Mouse (Mus musculus) naive thymus-derived CD4-positive, alpha-beta T cell, adult 2 months (primary cell): ENCODE measurements at regions not wholly inside any gene's neighbourhood (a gene's known extent, or its start where the extent isn't known, plus 50 kb on each side); places are given as distances from the start of the nearest gene placed in this dataset.

Experiments used
- DNase-seq: peaks from one replicate; pipeline ENCODE4 v3.0.0-alpha.2; 2011; ENCODE audit warnings: low read depth

- no peak for DNase-seq
Measured at GRCm38 (mm10) chr7:72938842-72939241, 436.5 kb upstream of the Rgma start.

- no peak for DNase-seq
Measured at GRCm38 (mm10) chr7:72947531-72947930, 427.8 kb upstream of the Rgma start.

GRCm38 (mm10) chr7:72948026-72948425 lies 427.3 kb upstream of the Rgma start:
- no peak for DNase-seq

GRCm38 (mm10) chr7:72948666-72949065 lies 426.6 kb upstream of the Rgma start:
- DNase-seq, result no peak

GRCm38 (mm10) chr7:72949886-72950285 lies 425.4 kb upstream of the Rgma start:
- DNase-seq, result no peak

GRCm38 (mm10) chr7:72957674-72958073 lies 417.6 kb upstream of the Rgma start:
- no peak for DNase-seq

- DNase-seq, result no peak
Measured at GRCm38 (mm10) chr7:72961321-72961720, 414.0 kb upstream of the Rgma start.

- DNase-seq, result no peak
Measured at GRCm38 (mm10) chr7:72962815-72963214, 412.5 kb upstream of the Rgma start.

- DNase-seq, result no peak
Measured at GRCm38 (mm10) chr7:72963908-72964307, 411.4 kb upstream of the Rgma start.

- no peak for DNase-seq
Measured at GRCm38 (mm10) chr7:72968193-72968592, 407.1 kb upstream of the Rgma start.

- DNase-seq, result no peak
Measured at GRCm38 (mm10) chr7:72971506-72972267, 403.6 kb upstream of the Rgma start.

- no peak for DNase-seq
Measured at GRCm38 (mm10) chr7:72972397-72972796, 402.9 kb upstream of the Rgma start.

GRCm38 (mm10) chr7:72973771-72974170 lies 401.5 kb upstream of the Rgma start:
- no peak for DNase-seq

- no peak for DNase-seq
Measured at GRCm38 (mm10) chr7:72974384-72974783, 400.9 kb upstream of the Rgma start.

- no peak for DNase-seq
Measured at GRCm38 (mm10) chr7:72990559-72991429, 384.5 kb upstream of the Rgma start.

GRCm38 (mm10) chr7:72998374-72998773 lies 376.9 kb upstream of the Rgma start:
- no peak for DNase-seq

- DNase-seq, result no peak
Measured at GRCm38 (mm10) chr7:73019151-73019550, 356.2 kb upstream of the Rgma start.

GRCm38 (mm10) chr7:73019764-73020354 lies 355.4 kb upstream of the Rgma start:
- DNase-seq, result no peak

GRCm38 (mm10) chr7:73021786-73022185 lies 353.5 kb upstream of the Rgma start:
- DNase-seq, result no peak

GRCm38 (mm10) chr7:73025640-73026039 lies 349.7 kb upstream of the Rgma start:
- no peak for DNase-seq

GRCm38 (mm10) chr7:73028952-73029351 lies 346.4 kb upstream of the Rgma start:
- no peak for DNase-seq

GRCm38 (mm10) chr7:73031407-73031806 lies 343.9 kb upstream of the Rgma start:
- DNase-seq, result no peak
